Mouse (Mus musculus) heart, postnatal 0 days (tissue): ENCODE measurements around the gene Scyl1.

Experiments
- CTCF ChIP-seq: IDR thresholded peaks from 2 replicates; pipeline ENCODE4 v1.5.1; 2016; ENCODE audit warnings: antibody characterized with exemption, control low read depth, low read depth
- EP300 ChIP-seq: IDR thresholded peaks from 2 replicates; pipeline ENCODE4 v1.6.1; 2016; ENCODE audit warnings: antibody characterized with exemption, low read depth

DNA sequence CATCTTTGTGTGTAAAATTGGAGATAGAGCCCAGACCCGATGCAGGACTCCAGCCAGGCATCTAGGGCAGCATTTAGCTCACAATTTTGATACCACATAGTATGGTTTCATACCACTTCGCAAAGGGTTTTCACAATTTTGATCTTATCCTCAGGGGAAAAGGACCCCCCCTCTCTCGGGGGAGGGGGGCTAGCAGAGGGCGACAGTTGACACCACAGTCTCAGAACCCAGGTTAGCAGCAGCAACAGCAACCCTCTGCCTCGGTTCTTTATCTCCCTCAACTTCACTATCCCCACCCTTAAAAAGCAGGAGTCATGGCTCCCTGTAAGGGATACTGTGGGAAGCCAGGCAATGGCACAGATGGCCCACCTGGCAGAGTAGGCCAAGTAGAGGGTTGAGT is 58.0 kb downstream of the Scyl1 start:
- no peak for TF ChIP-seq CTCF
- TF ChIP-seq EP300, result no peak
